Mouse (Mus musculus): ENCODE results near the gene Ptpre.

DNA sequence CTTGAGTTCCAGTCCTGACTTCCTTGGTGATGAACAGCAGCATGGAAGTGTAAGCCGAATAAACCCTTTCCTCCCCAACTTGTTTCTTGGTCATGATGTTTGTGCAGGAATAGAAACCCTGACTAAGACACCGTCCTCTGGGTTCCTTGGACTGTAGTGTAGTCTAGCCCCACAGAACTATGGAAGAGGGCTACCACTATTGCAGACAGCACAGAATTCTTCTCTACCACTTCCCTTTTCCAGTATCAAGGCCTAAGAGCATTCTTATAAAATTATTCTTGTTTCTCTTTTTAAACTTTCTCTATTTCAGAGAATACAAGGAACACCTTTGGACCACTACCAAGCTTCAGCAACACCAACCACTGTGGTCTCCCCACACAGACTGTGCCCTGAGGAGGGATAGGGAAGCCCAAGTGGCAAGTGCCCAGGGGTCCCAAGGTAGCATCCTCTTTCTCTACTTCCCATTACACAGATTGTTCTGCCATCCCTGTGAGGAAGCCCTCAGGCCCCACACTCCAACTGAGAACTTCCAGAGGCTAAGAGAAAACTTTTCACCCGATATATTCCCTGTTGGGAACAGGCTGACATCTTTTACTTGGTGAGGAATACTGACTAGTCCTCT is 38.6 kb upstream of the Ptpre start:
- TF ChIP-seq CTCF (IDR thresholded peaks at IDR 0.05; ENCODE audit: low read depth, low read length) (no peak), POLR2A (IDR thresholded peaks at IDR 0.05; ENCODE audit: insufficient read depth, low read length) (no peak), EP300 (IDR thresholded peaks at IDR 0.05; ENCODE audit: insufficient read depth, low read depth, low read length) (no peak)

Measured in ES-Bruce4 (cell line).